Mouse (Mus musculus) heart, postnatal 4 days (tissue): ENCODE data around the gene Col11a2. TPM values are rescaled to one million over a fixed set of nuclear protein-coding genes. Genes with fewer than 3 reads are reported as not detected.

Experiments used
- DNase-seq: peaks from one replicate; pipeline ENCODE4 v3.0.0; 2021
- total RNA-seq, 2 experiments: library from RNA; stranded (reverse); gene quantifications; 2 replicates each; pipeline ENCODE4 v1.2.3; 2021

Gene Col11a2
- total RNA-seq, 2 experiments from 2014 or later = 1.4 to 2.2 TPM

- no peak for DNase-seq
Observed at GRCm38 (mm10) chr17:34072091-34072490, 32.9 kb downstream of the Col11a2 start.

GRCm38 (mm10) chr17:34075271-34075670 lies 36.0 kb downstream of the Col11a2 start:
- DNase-seq = peak; percentile 80

- peak; percentile 80 for DNase-seq
Observed at GRCm38 (mm10) chr17:34077549-34077948, 38.3 kb downstream of the Col11a2 start.

DNA sequence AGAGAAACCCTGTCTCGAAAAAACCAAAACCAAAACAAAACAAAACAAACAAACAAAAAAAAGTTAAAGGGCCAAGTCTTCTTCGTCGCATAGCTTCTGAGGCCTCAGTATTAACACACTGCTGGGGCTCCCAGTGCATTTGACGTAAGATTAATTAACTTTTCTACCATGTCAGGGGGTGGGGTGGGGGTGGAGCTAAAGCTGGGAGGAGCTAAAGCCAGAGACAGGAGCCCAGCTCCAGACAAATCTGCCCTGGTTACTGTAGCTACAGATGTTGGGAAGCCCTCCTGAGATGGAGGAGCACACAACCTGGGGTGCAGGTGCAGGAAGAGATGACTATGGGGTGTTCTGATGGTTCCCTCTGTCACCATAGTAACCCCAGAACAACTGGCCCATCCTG lies 38.9 kb downstream of the Col11a2 start:
- DNase-seq = no peak

DNA sequence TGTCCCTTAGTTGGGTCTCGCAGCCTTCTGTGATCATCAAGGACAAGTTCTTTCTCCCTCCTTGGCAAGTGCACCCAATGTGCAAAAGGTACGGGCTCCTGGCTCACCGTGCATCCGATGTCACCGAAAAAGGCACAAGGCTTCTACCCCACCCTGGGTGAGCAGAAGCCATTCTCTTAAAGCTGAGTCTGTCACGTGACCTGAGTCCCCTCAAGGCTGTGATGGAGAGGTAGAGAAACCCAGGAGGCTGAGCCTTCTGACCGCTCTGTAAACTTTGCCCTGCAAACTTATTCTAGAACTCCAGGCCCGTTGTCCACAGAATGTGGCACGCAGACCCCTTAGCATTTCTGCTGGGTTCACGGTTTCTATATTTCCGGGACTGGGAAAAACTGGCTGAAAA lies 39.8 kb downstream of the Col11a2 start:
- no peak for DNase-seq

DNA sequence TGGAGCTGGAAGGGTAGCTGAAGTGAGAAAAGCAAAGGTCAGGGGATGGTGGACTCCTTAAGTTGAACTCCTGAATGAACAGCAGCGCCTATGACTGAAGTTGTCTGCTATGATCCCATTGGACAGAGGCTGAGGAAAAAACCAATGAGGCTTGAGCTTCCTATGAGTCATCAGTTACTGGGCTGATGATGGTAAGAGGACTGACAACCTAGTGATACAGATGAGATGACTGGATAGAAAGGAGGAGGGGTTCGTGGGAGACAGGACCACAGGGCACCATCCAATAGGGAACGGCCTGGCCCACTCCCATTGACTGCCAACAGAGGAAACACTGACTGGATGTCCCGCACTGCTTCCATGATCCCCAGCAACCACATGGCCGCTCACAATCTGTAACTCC lies 40.4 kb downstream of the Col11a2 start:
- peak; percentile 28 for DNase-seq

- DNase-seq = no peak
Observed at GRCm38 (mm10) chr17:34083104-34083503, 43.9 kb downstream of the Col11a2 start.

- DNase-seq = no peak
Observed at GRCm38 (mm10) chr17:34087386-34087785, 48.1 kb downstream of the Col11a2 start.

- no peak for DNase-seq
Observed at GRCm38 (mm10) chr17:34088124-34088523, 48.9 kb downstream of the Col11a2 start.

- DNase-seq = peak; percentile 32
Observed at GRCm38 (mm10) chr17:34090923-34091322, 51.7 kb downstream of the Col11a2 start.

DNA sequence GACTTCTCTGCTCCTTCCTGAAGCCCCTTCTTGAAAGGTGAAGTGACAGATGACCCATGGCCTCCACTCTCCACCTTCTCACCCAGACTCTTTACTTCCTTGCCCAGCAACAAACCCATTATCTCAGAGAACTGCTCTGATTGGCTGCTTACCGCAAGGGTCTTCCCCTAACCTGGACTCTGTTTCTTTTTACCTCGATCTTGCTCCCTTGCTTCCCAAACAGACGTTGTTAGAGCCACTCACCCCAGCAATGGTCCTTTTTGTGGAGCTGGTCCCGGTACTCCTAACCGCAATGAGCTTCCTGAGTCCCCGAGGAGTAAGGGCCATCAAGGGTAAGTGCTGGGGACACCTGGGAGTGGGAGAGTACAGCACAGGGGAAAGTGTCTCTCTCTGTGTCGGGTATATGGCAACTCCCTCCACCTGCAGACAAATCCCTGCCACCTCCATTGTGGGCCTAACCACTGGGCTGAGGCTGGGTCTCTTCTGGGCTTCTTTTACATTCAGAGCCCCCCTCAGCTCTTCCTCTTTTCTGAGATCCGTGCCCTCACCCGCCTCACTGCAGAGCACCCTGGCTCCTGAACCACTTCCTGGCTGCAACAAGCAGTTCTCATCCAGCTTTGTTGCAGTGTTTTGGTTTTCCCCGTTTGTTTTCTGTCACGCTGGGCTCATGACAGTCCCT lies 53.1 kb downstream of the Col11a2 start, which contains the start of gene H2-Oa:
Gene H2-Oa (plus strand): TSS at position 144 of the 679 bp plus-strand sequence.
- no peak for DNase-seq

DNA sequence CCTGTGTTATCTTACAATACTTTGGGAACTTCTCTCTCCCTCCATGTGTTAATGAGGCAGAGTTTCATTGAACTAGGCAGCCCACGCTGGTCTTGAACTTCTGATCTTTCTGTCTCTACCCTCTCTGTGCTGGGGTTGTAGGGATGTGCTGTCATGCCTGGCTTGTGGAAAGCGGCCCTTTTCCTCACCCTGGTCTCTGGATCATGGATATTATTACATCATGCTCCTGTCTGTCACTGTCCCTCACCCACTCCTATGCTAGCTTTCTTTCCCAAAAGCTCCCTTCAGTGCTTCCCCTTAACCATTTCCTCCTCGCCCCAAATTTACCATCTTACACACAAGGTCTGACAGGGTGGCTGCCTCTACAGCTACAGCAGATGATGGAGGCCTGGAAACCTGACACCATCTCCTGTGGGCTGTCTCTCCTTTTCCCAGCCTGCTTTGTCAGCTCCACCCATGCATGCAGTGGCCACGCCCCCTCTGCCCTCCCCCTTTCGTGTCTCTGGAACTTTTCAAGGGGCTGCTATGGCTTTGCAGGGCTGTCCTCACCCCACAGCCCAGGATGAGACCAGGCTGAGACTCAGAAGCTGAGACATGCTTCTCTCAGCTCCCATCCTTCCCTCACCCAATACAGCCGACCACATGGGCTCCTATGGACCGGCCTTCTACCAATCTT lies 54.1 kb downstream of the Col11a2 start:
- DNase-seq = peak; percentile 47

- no peak for DNase-seq
Observed at GRCm38 (mm10) chr17:34094283-34095035, 55.2 kb downstream of the Col11a2 start.

DNA sequence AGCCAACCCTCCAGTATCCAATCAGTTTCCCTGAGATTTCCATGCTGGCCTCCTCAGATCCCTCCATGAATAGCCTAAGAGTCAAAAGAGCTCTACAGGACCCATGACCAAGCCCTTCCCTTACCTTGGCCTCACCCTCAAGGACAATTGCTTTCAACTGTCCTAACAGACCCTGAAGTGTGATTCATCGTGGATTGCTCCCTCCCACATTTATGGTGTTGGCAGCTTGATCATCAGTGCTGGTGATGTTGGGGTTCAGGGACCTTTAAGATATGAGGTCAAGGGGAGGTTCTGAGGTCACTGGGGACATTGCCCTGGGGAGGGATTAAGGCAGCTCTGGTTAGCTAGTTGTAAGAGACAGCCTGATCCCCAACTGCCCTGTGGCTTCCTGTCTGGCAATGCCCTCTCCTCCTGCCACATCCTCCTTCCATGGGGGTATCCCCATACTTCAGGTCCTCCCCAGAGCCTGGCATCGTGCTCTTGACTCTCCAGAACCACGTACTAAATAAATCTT lies 57.3 kb downstream of the Col11a2 start:
- no peak for DNase-seq

GRCm38 (mm10) chr17:34097272-34097671 lies 58.0 kb downstream of the Col11a2 start:
- DNase-seq = no peak

DNA sequence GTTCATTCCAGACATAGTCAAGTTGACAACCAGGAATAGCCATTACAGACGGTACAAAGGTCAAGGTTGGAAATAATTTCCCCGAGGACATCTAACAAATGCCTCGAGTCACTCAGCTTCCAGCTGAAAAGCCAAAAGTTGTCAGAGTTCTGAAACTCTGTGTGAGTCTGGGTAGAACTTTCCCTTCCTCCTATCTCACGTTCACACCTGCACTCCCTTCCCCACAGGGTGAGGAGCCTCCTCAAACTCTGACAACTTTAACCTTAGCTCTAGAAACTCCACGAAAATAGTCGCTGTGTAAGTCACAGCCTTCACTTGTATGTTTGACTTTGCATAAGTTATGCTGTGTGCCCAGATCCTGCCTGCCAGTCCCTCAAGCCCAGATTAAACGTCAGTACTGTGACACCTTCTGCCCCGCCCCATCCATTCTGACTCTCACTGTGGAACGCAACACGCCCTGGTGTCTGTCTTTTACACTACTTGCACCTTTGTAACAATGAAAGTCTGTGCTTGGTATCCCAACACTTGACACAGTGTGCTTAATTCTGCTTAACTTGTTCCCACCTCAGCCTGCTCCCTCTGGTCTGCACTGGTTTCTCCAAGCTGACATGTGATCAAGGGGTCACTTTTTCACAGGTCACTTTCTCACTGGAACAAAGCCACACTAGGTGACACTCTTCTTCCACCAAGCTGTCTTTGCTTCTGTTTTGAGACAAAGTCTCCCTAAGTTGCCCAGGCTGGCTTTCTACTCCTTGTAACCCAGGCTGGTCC lies 59.7 kb downstream of the Col11a2 start:
- DNase-seq = no peak

DNA sequence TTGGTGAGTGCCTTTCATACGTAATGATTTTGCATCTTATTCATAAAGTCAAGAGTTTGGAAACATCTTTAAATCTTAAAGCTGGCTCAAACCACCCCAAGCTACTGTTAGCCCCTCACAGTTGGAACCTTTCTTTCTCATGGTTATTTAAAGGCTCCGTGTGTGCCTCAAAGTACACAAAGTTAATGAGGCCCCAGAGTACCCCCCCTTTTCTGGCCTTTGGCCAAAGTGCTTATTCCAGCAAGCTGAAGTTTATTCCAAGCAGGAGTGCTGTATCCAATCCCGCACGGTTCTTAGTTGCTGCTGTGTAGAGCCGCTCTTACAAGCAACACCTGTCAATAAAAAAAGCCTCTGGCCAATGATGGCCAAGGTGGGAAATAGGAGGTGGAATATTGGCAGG lies 60.3 kb downstream of the Col11a2 start:
- DNase-seq = no peak

GRCm38 (mm10) chr17:34101185-34101584 lies 61.9 kb downstream of the Col11a2 start:
- DNase-seq = no peak

GRCm38 (mm10) chr17:34101604-34102032 lies 62.4 kb downstream of the Col11a2 start:
- peak; percentile 96 for DNase-seq

DNA sequence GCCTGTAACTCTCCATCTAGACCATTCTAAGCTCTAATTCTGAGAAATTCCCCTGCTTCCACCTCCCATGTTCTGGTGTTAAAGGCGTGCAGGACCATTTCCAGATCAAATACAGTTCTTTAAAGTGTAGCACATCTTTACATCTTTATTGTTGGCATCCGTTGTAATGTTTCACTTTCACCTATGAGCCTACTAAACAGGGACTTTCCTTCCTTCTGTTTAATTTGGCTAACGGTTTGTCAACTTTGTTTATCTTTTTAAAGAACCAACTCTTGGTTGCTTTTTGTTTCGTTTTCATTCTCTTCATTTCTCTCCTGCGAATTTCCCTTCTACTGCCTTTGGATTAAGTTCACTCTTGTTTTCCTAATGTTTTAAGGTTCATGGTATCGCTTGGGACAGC lies 63.6 kb downstream of the Col11a2 start:
- DNase-seq = no peak

DNA sequence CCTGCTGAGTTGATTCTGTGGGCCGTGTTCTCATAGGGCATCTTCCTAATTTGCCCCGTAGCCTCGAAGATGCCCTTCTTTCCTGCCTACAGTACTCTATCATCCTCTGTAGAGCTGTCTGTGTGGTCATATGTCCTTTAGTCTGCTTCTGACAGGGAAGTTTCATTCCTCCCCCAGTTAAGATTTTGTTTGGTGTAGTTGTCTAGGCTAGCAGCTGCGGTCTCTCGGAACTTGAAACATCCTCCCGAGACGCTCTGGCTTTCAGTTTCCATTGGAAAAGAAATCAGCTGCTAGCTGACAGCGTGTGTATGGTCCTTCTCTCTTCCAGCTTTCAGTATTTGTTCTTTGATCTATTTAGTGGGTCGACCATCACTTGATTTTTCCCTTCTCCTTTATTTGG lies 65.6 kb downstream of the Col11a2 start:
- no peak for DNase-seq

DNA sequence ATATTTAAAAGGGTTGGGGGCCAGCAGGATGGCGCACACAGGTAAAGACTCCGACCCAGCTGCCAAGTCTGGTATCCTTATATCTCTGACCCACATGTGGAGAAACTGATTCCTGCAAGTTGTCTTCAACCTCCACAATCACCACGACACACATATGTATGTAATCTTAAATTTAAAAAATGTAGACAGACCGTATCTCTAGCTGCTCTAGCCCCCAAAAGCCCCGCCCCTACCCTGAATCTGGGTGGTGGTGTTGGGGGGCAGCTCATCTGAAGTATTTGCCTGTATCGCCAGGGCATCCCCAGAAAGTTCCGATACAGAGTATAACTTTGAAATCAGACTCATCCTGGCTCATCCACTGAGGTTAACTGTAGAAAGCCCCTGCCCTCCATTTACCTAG lies 67.3 kb downstream of the Col11a2 start:
- no peak for DNase-seq
